Mouse (Mus musculus) embryonic facial prominence, embryonic 15.5 days (tissue): ENCODE measurements at regions not wholly inside any gene's neighbourhood (a gene's known extent, or its start where the extent isn't known, plus 50 kb on each side); places are given as distances from the start of the nearest gene placed in this dataset.
"Not testable (repeated sequence)": the region's sequence is repeated elsewhere in the genome, so short reads cannot be mapped to it uniquely, and the experiment has no call there.

Experiments used
- ATAC-seq: fragments of 200-750 bp; cut with Nextera tagmentation; 2 replicates; pipeline ENCODE4 v1.8.0; 2017; ENCODE audit warnings: low read depth, moderate TSS enrichment; ENCODE audit not compliant: insufficient number of reproducible peaks, low FRiP score, low TSS enrichment
- H3K27ac ChIP-seq: fragments of 300-500 bp; sonication (generic); replicated peaks from 2 replicates; pipeline ENCODE4 v1.5.1; 2015; ENCODE audit warnings: mild to moderate bottlenecking, inconsistent platforms
- H3K27me3 ChIP-seq: fragments of 300-500 bp; sonication (generic); 2 replicates; pipeline ENCODE4 v1.6.1; 2015; ENCODE audit warnings: inconsistent platforms
- H3K36me3 ChIP-seq: fragments of 300-500 bp; sonication (generic); 2 replicates; pipeline ENCODE4 v1.6.1; 2015; ENCODE audit warnings: mild to moderate bottlenecking, inconsistent platforms
- H3K4me1 ChIP-seq: fragments of 300-500 bp; sonication (generic); 2 replicates; pipeline ENCODE4 v1.6.1; 2015; ENCODE audit warnings: inconsistent platforms
- H3K4me2 ChIP-seq: fragments of 300-500 bp; sonication (generic); replicated peaks from 2 replicates; pipeline ENCODE4 v1.6.1; 2015; ENCODE audit warnings: mild to moderate bottlenecking, inconsistent platforms
- H3K4me3 ChIP-seq: fragments of 300-500 bp; sonication (generic); replicated peaks from 2 replicates; pipeline ENCODE4 v1.5.1; 2015; ENCODE audit warnings: mild to moderate bottlenecking, inconsistent platforms
- H3K9ac ChIP-seq: fragments of 300-500 bp; sonication (generic); 2 replicates; pipeline ENCODE4 v1.6.1; 2015; ENCODE audit warnings: inconsistent platforms
- H3K9me3 ChIP-seq: fragments of 300-500 bp; sonication (generic); replicated peaks from 2 replicates; pipeline ENCODE4 v1.6.1; 2016; ENCODE audit warnings: inconsistent platforms
- WGBS: fragments of 180-500 bp; shearing (Covaris S2); methylation state at CpG from one replicate; pipeline ENCODE4 v1.1.7; 2015; 5-methylcytosine and 5-hydroxymethylcytosine counted together

- Histone ChIP-seq H3K4me2 (no peak overlapping the region), H3K9me3 (no peaks in the 10 kb centered on the region), H3K9ac (no peak overlapping the region), H3K4me1 (no peaks in the 10 kb centered on the region), H3K4me3 (no peak overlapping the region), H3K27me3 (no peaks in the 10 kb centered on the region), H3K36me3 (no peaks in the 10 kb centered on the region), H3K27ac (no peak overlapping the region)
- no peak for ATAC-seq
- 77% methylated on average over 1 of the region's 1 CpGs for WGBS
Measured at GRCm38 (mm10) chrX:68486585-68486984, 191.8 kb upstream of the Fmr1 start.

- H3K4me2 ChIP-seq, H3K36me3 ChIP-seq, H3K27ac ChIP-seq, H3K4me3 ChIP-seq, H3K4me1 ChIP-seq, H3K27me3 ChIP-seq, ATAC-seq, H3K9me3 ChIP-seq, H3K9ac ChIP-seq: not testable (repeated sequence)
- WGBS: 42% methylated on average over 1 of the region's 1 CpGs
Measured at GRCm38 (mm10) chrX:68492052-68492451, 186.3 kb upstream of the Fmr1 start.

- H3K4me3 ChIP-seq: no peak overlapping the region
- H3K27ac ChIP-seq: no peak overlapping the region
- no peaks in the 10 kb centered on the region for H3K27me3 ChIP-seq
- 64% methylated on average over 2 of the region's 2 CpGs for WGBS
- ATAC-seq: no peak
- H3K4me2 ChIP-seq: no peak overlapping the region
- no peak overlapping the region for H3K9ac ChIP-seq
- H3K4me1 ChIP-seq: no peaks in the 10 kb centered on the region
- no peaks in the 10 kb centered on the region for H3K36me3 ChIP-seq
- no peaks in the 10 kb centered on the region for H3K9me3 ChIP-seq
Measured at GRCm38 (mm10) chrX:68494398-68495143, 183.8 kb upstream of the Fmr1 start.

- H3K27me3 ChIP-seq: no peaks in the 10 kb centered on the region
- no peak overlapping the region for H3K27ac ChIP-seq
- H3K4me1 ChIP-seq: no peaks in the 10 kb centered on the region
- no peak overlapping the region for H3K9ac ChIP-seq
- no peak for ATAC-seq
- no peaks in the 10 kb centered on the region for H3K9me3 ChIP-seq
- no peak overlapping the region for H3K4me3 ChIP-seq
- H3K36me3 ChIP-seq: no peaks in the 10 kb centered on the region
- WGBS: 63% methylated on average over 3 of the region's 3 CpGs
- H3K4me2 ChIP-seq: no peak overlapping the region
Measured at GRCm38 (mm10) chrX:68495144-68495493, 183.2 kb upstream of the Fmr1 start.

- Histone ChIP-seq H3K4me1 (no peaks in the 10 kb centered on the region), H3K4me3 (no peak overlapping the region), H3K27me3 (no peaks in the 10 kb centered on the region), H3K27ac (no peak overlapping the region), H3K9me3 (no peaks in the 10 kb centered on the region), H3K36me3 (no peaks in the 10 kb centered on the region), H3K9ac (no peak overlapping the region), H3K4me2 (no peak overlapping the region)
- ATAC-seq: no peak
- 56% methylated on average over 5 of the region's 5 CpGs for WGBS
Measured at GRCm38 (mm10) chrX:68495751-68496150, 182.6 kb upstream of the Fmr1 start.

- Histone ChIP-seq H3K36me3 (no peaks in the 10 kb centered on the region), H3K4me1 (no peaks in the 10 kb centered on the region), H3K27ac (no peak overlapping the region), H3K9ac (no peak overlapping the region), H3K4me3 (no peak overlapping the region), H3K4me2 (no peak overlapping the region), H3K27me3 (no peaks in the 10 kb centered on the region), H3K9me3 (no peaks in the 10 kb centered on the region)
- WGBS: 79% methylated on average over 4 of the region's 4 CpGs
- ATAC-seq: no peak
Measured at GRCm38 (mm10) chrX:68497886-68498285, 180.5 kb upstream of the Fmr1 start.

GRCm38 (mm10) chrX:68502938-68503337 lies 175.4 kb upstream of the Fmr1 start:
- no peaks in the 10 kb centered on the region for H3K9me3 ChIP-seq
- no peaks in the 10 kb centered on the region for H3K27me3 ChIP-seq
- no peaks in the 10 kb centered on the region for H3K36me3 ChIP-seq
- H3K4me1 ChIP-seq: no peaks in the 10 kb centered on the region
- no peak overlapping the region for H3K27ac ChIP-seq
- ATAC-seq: no peak
- H3K4me3 ChIP-seq: no peak overlapping the region
- H3K9ac ChIP-seq: no peak overlapping the region
- H3K4me2 ChIP-seq: no peak overlapping the region
- 73% methylated on average over 1 of the region's 1 CpGs for WGBS

- no peak overlapping the region for H3K4me2 ChIP-seq
- no peaks in the 10 kb centered on the region for H3K4me1 ChIP-seq
- ATAC-seq: peak; percentile 67
- H3K9ac ChIP-seq: no peak overlapping the region
- H3K36me3 ChIP-seq: no peaks in the 10 kb centered on the region
- H3K27ac ChIP-seq: no peak overlapping the region
- H3K27me3 ChIP-seq: no peaks in the 10 kb centered on the region
- WGBS: 42% methylated on average over 1 of the region's 1 CpGs
- no peak overlapping the region for H3K4me3 ChIP-seq
- no peaks in the 10 kb centered on the region for H3K9me3 ChIP-seq
Measured at GRCm38 (mm10) chrX:68507664-68508063, 170.7 kb upstream of the Fmr1 start.

- ATAC-seq: no peak
- Histone ChIP-seq H3K4me2 (no peak overlapping the region), H3K9ac (no peak overlapping the region), H3K9me3 (no peaks in the 10 kb centered on the region), H3K36me3 (no peaks in the 10 kb centered on the region), H3K27me3 (no peaks in the 10 kb centered on the region), H3K27ac (no peak overlapping the region), H3K4me1 (no peaks in the 10 kb centered on the region), H3K4me3 (no peak overlapping the region)
- 29% methylated on average over 1 of the region's 1 CpGs for WGBS
Measured at GRCm38 (mm10) chrX:68512213-68512766, 166.1 kb upstream of the Fmr1 start.

- Histone ChIP-seq H3K9ac (no peak overlapping the region), H3K36me3 (no peaks in the 10 kb centered on the region), H3K4me2 (no peak overlapping the region), H3K4me3 (no peak overlapping the region), H3K27me3 (no peaks in the 10 kb centered on the region), H3K27ac (no peak overlapping the region), H3K4me1 (no peaks in the 10 kb centered on the region), H3K9me3 (no peaks in the 10 kb centered on the region)
- WGBS: 48% methylated on average over 2 of the region's 2 CpGs
- no peak for ATAC-seq
Measured at GRCm38 (mm10) chrX:68546561-68546960, 131.8 kb upstream of the Fmr1 start.

- Histone ChIP-seq H3K27me3 (no peaks in the 10 kb centered on the region), H3K4me1 (no peaks in the 10 kb centered on the region), H3K36me3 (no peaks in the 10 kb centered on the region), H3K9me3 (no peaks in the 10 kb centered on the region), H3K4me3 (no peak overlapping the region), H3K27ac (no peak overlapping the region), H3K9ac (no peak overlapping the region), H3K4me2 (no peak overlapping the region)
- ATAC-seq: no peak
Measured at GRCm38 (mm10) chrX:68554031-68554430, 124.3 kb upstream of the Fmr1 start.

- no peaks in the 10 kb centered on the region for H3K9me3 ChIP-seq
- ATAC-seq: no peak
- no peak overlapping the region for H3K4me3 ChIP-seq
- H3K36me3 ChIP-seq: no peaks in the 10 kb centered on the region
- H3K27me3 ChIP-seq: no peaks in the 10 kb centered on the region
- no peak overlapping the region for H3K4me2 ChIP-seq
- H3K9ac ChIP-seq: no peak overlapping the region
- WGBS: 72% methylated on average over 2 of the region's 2 CpGs
- H3K27ac ChIP-seq: no peak overlapping the region
- H3K4me1 ChIP-seq: no peaks in the 10 kb centered on the region
Measured at GRCm38 (mm10) chrX:68557717-68558116, 120.6 kb upstream of the Fmr1 start.
